Mouse (Mus musculus) E14TG2a.4 (cell line): ENCODE results near the gene C1qb.

Experiments used
- CTCF ChIP-seq: conservative IDR thresholded peaks from 2 replicates; pipeline ENCODE4 v1.5.1; 2014; ENCODE audit warnings: low read length
- POU5F1 ChIP-seq: IDR thresholded peaks from 2 replicates; pipeline ENCODE4 v1.6.1; 2014; ENCODE audit warnings: low read length, borderline replicate concordance

GRCm38 (mm10) chr4:136855081-136855480, 30.9 kb downstream of the C1qb start:
- TF ChIP-seq CTCF (peak; percentile 66), POU5F1 (no peak)
